In the genomic region with DNA sequence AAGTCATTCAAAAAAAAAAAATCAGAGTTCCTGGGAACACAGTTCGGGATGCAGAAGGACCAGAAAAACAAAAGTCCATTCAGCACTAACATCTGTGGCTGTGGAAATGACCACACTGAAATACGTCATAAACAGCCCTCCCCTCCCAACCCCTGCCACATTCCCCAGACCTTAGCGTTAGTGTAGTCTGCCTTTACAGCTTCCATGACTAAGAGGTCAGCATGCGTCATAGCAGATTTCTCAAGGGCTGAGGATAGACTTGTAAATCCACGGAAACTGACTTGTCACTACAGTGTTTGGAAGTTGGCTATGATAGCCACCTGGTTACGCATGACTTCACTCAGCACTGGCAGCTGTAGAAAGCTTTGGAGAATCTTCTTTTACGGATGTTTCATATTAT, we compare ENCODE assay signal across 22 mouse cellular contexts. TPM values are rescaled to one million over a fixed set of nuclear protein-coding genes. Genes with fewer than 3 reads are reported as not detected.
DNase-seq lines count a peak whose midpoint lies in the region; ATAC-seq lines count a peak whose summit lies in the region.
"Had no signal": no experiment of that assay in that cellular context is flagged by ENCODE, and none has a peak within 500 bp of the region (broad histone marks: within the 10 kb centered on the region; RNA-seq: fewer than 3 reads in every experiment).

No protein-coding gene starts in this region.

- peak overlapping the region; percentile 71 for H3K4me2 ChIP-seq in heart, embryonic 14.5 days (ENCODE audit: low read length)
- no peak overlapping the region for H3K4me2 ChIP-seq in hindbrain, embryonic 13.5 days
- H3K4me2 ChIP-seq: forebrain, embryonic 15.5 days; limb, embryonic 12.5 days; liver, embryonic 13.5 days; neural tube, embryonic 12.5 days had no signal

- peak; percentile 4 for DNase-seq in adrenal gland, adult 8-10 months
- DNase-seq in adrenal gland, adult 18-20 months (ENCODE audit: low spot score in 2 of 2), result no peak
- DNase-seq in heart, adult 11 months, result no peak
- peak; percentile 56 for DNase-seq in 3T3-L1 (ENCODE audit: low read depth, low spot score)
- peak; percentile 56 for DNase-seq in fibroblast of lung, adult 2 months (ENCODE audit: low read depth)
- no peak for DNase-seq in thymus, postnatal 10 days (ENCODE audit: low spot score in 2 of 2)
- DNase-seq: cerebellum, adult 2 months; kidney, adult 2 months; kidney, postnatal 36 days; layer of hippocampus, adult 9-11 months; liver, embryonic 13.5 days; right cerebral cortex, postnatal 14 days had no signal

- no peaks in the 10 kb centered on the region for H3K36me3 ChIP-seq in heart, embryonic 14.5 days (ENCODE audit: control insufficient read depth, insufficient read depth, low read length)
- H3K36me3 ChIP-seq in hindbrain, embryonic 13.5 days, result no peaks in the 10 kb centered on the region
- H3K36me3 ChIP-seq: forebrain, embryonic 15.5 days; limb, embryonic 12.5 days; liver, embryonic 13.5 days; midbrain, embryonic 10.5 days; neural tube, embryonic 12.5 days had no signal

- no peaks in the 10 kb centered on the region for H3K27me3 ChIP-seq in heart, embryonic 14.5 days (ENCODE audit: control insufficient read depth, insufficient read depth, low read length)
- H3K27me3 ChIP-seq in hindbrain, embryonic 13.5 days, result no peaks in the 10 kb centered on the region
- H3K27me3 ChIP-seq: forebrain, embryonic 15.5 days; limb, embryonic 12.5 days; liver, embryonic 13.5 days; neural tube, embryonic 12.5 days had no signal

- H3K4me1 ChIP-seq in heart, embryonic 14.5 days (ENCODE audit: control insufficient read depth in 2 of 2, insufficient read depth in 2 of 2, low read length in 2 of 2), result peaks cover 12 to 31% of the 10 kb centered on the region in 2 experiments
- H3K4me1 ChIP-seq in hindbrain, embryonic 13.5 days (replicated peaks), result peaks cover 12% of the 10 kb centered on the region; the same call in 1 of the 2 replicates
- H3K4me1 ChIP-seq: liver, embryonic 13.5 days; neural tube, embryonic 12.5 days had no signal

- peak; percentile 71; the same call in 1 of the 2 replicates for ATAC-seq in heart, embryonic 14.5 days (ENCODE audit: insufficient number of reproducible peaks, insufficient read depth, low FRiP score, low read depth)
- ATAC-seq in hindbrain, embryonic 13.5 days (ENCODE audit: low FRiP score), result no peak
- ATAC-seq: activated CD4-positive, CD25-positive, alpha-beta regulatory T cell, adult 4 months; forebrain, embryonic 15.5 days had no signal

- peak overlapping the region; percentile 77 to 78 for H3K27ac ChIP-seq in heart, embryonic 14.5 days (replicated peaks in 1 of 2; ENCODE audit: control insufficient read depth in 1 of 2, insufficient read depth in 1 of 2, low read depth in 2 of 2, low read length in 2 of 2)
- no peak overlapping the region for H3K27ac ChIP-seq in hindbrain, embryonic 13.5 days
- H3K27ac ChIP-seq: forebrain, embryonic 15.5 days; limb, embryonic 12.5 days; liver, embryonic 13.5 days; midbrain, embryonic 10.5 days; neural tube, embryonic 12.5 days had no signal

- 23% methylated on average over 7 of the region's 7 CpGs for WGBS in heart, embryonic 14.5 days
- WGBS in hindbrain, embryonic 13.5 days, result 83% methylated on average over 7 of the region's 7 CpGs

- peak overlapping the region; percentile 58 for H3K9ac ChIP-seq in heart, embryonic 14.5 days (ENCODE audit: low read length)
- no peak overlapping the region for H3K9ac ChIP-seq in hindbrain, embryonic 13.5 days
- H3K9ac ChIP-seq: forebrain, embryonic 15.5 days; limb, embryonic 12.5 days; liver, embryonic 13.5 days; neural tube, embryonic 12.5 days had no signal

- no peaks in the 10 kb centered on the region for H3K9me3 ChIP-seq in heart, embryonic 14.5 days (ENCODE audit: control insufficient read depth, low read length)
- no peaks in the 10 kb centered on the region for H3K9me3 ChIP-seq in hindbrain, embryonic 13.5 days
- H3K9me3 ChIP-seq: forebrain, embryonic 15.5 days; limb, embryonic 12.5 days; liver, embryonic 13.5 days; midbrain, embryonic 10.5 days; neural tube, embryonic 12.5 days had no signal

- H3K4me3 ChIP-seq in heart, embryonic 14.5 days (ENCODE audit: control insufficient read depth in 1 of 2, insufficient read depth in 1 of 2, low read depth in 1 of 2, low read length in 2 of 2), result peak overlapping the region; percentile 31 to 37; a peak in 3 of 4 replicates
- no peak overlapping the region for H3K4me3 ChIP-seq in hindbrain, embryonic 13.5 days
- H3K4me3 ChIP-seq: erythroblast, embryonic 14.5 days; forebrain, embryonic 15.5 days; limb, embryonic 12.5 days; liver, embryonic 13.5 days; midbrain, embryonic 10.5 days; neural tube, embryonic 12.5 days had no signal

RNA-seq across cellular contexts. Expression of gene Mlip, which starts 8.5 kb away (rescaled TPM):
- total RNA-seq in adrenal gland, adult 8-10 months (2022), result 1 to 10 TPM in 2 of 4 experiments, under 1 TPM in 2; 0.73 to 2.0 (median 1.1) TPM
- 1 to 10 TPM; 1.0 to 1.3 TPM for total RNA-seq in adrenal gland, adult 18-20 months (2021)
- polyA plus RNA-seq in heart, embryonic 14.5 days (2014; fragmentation: Nextera tagmentation; extraction: Ambion mirVana), result 109 and 113 TPM in 2 replicates
- polyA plus RNA-seq in hindbrain, embryonic 13.5 days (2015; fragmentation: Nextera tagmentation; extraction: Ambion mirVana), result 0.99 and 1.2 TPM in 2 replicates
- total RNA-seq: hematopoietic stem cell, adult 5-6 weeks had no signal
- polyA plus RNA-seq: liver, embryonic 13.5 days; thymus, postnatal 0 days had no signal

Comparison
In these comparisons a context has a peak if more than half of its experiments do, and no peak if none do; other contexts are left out.
1. DNase-seq: peak in adrenal gland, adult 8-10 months (single experiment), 3T3-L1 (single experiment) and fibroblast of lung, adult 2 months (single experiment); none in adrenal gland, adult 18-20 months (0 of 2), heart, adult 11 months (single experiment) and thymus, postnatal 10 days (0 of 2).